9 mouse cellular contexts compared by ENCODE assay signal in genomic region chr4:83343895-83344294, GRCm38 (mm10). TPM values are rescaled to one million over a fixed set of nuclear protein-coding genes. Genes with fewer than 3 reads are reported as not detected.
DNase-seq lines count a peak whose midpoint lies in the region; ATAC-seq lines count a peak whose summit lies in the region.
"Had no signal": no experiment of that assay in that cellular context is flagged by ENCODE, and none has a peak within 500 bp of the region (broad histone marks: within the 10 kb centered on the region; RNA-seq: fewer than 3 reads in every experiment).

No protein-coding gene starts in this region.

- intact Hi-C loops in gastrocnemius, postnatal 14 days (cut with DNase I; ENCODE audit: low total_unique reads): no loop called here

- peak; percentile 14 for DNase-seq in gastrocnemius, postnatal 14 days
- no peak for DNase-seq in gastrocnemius, adult 8-10 months (ENCODE audit: low spot score in 2 of 2)
- DNase-seq in ovary, postnatal 36 days (ENCODE audit: low spot score): peak; percentile 14
- no peak for DNase-seq in ovary, postnatal 14 days (ENCODE audit: low spot score)
- peak; percentile 12 for DNase-seq in T-cell, adult 2 months (ENCODE audit: low spot score)
- DNase-seq in ovary, adult 18-20 months (ENCODE audit: low spot score): no peak
- DNase-seq in cerebellum, adult 8-10 months: no peak
- DNase-seq: kidney, postnatal 14 days had no signal

- 0 out of 2 replicates have a peak, but pooled peaks have one; percentile 38 for ATAC-seq in megakaryocyte, adult 5-6 weeks (ENCODE audit: poor library complexity, severe bottlenecking)

RNA-seq across cellular contexts. Expression of gene Ttc39b, which starts 19.8 kb away (rescaled TPM):
- total RNA-seq in gastrocnemius, postnatal 14 days (2021): 1 to 10 TPM; 5.7 to 6.2 TPM
- total RNA-seq in gastrocnemius, adult 8-10 months (2022): 1 to 10 TPM; 4.4 to 5.1 (median 4.9) TPM
- total RNA-seq in megakaryocyte, adult 5-6 weeks (2015): 4.4 and 5.3 TPM in 2 replicates
- total RNA-seq in megakaryocyte, adult 5-6 weeks (2017): 4.9 and 5.0 TPM in 2 replicates

Comparison
In these comparisons a context has a peak if more than half of its experiments do, and no peak if none do; other contexts are left out.
1. DNase-seq: peak in gastrocnemius, postnatal 14 days (single experiment), ovary, postnatal 36 days (single experiment) and T-cell, adult 2 months (single experiment); none in gastrocnemius, adult 8-10 months (0 of 2), ovary, postnatal 14 days (single experiment), ovary, adult 18-20 months (single experiment) and cerebellum, adult 8-10 months (single experiment).